Mouse (Mus musculus) retina, adult 2 months (tissue): ENCODE data around the gene Cox5a.

Source experiments
- DNase-seq: peaks from one replicate; pipeline ENCODE4 v3.0.0-alpha.2; 2012; ENCODE audit warnings: low read depth, low spot score

Gene Cox5a

DNA sequence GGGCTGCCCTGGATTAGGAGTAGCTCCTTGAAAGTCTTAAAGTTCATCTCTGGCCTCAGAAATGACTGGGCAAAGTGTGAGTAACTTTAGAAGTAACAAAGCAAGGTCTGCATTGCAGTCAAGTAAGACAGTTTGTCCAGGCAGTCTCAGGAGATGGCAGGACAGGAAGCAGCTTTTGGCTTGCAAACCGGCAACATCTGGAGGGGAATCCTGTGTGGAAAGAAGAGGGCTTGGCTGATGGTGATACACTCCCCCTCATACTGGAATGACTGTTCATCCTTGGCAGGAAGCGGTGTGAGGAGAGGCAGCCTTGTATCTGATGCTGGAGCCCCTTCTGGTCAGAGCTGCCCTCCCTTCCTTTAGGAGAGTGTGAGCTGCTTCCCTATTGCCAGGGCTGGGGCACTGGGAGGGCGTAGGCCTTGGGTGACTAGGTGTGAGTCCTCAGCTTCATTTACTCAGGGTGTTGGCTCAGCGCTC is 41.9 kb downstream of the Cox5a start:
- no peak for DNase-seq

DNA sequence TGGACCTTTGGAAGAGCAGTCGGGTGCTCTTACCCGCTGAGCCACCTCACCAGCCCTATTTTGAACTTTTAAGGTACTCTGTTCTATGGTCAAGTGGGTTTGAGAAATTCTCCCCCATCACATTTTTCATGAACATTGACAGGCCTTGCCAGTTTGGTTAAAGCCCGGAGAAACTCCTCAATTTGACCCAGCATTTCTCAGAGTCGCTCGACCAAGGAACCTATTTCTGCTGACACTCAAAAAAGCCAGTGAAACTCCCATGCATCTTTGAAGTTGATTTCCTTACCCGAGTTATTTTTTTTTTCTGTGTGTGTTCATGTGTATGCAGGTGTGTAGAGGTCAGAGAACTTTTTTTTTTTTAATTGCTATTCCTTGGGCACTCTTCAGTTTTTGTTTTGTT is 43.5 kb downstream of the Cox5a start:
- no peak for DNase-seq

DNA sequence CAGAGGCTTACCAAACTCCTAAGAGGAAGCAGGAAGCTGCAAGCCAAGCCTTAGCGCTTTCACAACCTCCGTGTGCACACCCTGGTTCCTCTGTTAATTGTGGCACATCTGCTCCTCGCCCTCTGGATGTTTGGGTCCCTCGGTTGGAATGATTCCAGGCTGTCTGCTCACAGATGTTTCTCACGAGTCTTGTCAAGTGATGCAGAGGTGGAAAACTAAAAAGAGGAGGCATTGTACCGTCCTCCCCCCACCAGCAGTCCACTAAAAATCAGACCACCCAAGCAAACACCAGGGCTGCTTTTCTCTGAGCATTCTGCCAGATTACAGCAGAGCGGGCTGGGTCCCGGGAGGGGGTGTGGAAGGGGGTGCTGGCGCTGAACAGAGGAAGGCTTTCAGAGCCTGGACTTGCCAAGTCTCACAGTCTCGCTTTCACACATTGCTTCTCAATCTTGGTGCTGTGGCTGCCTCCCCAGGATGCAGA is 44.7 kb downstream of the Cox5a start:
- DNase-seq: no peak

DNA sequence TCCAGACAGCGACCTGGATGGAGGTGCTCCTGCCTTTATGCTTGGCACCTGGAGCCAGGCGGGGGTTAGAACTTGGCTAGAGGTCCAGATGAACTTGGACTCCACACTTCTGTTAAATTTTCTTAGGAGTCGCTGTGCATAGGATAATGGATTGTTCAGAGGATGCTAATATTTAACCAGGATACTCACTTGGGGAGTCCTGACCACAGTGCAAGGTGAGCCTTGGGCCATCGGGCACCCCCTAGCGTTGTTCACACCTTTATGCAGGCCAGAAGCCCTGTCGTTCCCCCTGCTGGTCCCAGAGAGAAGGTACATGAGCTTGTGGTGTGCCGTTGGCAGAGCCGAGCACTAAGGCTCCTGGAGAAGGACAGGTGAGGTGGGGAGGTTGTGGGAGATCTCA is 45.8 kb downstream of the Cox5a start:
- no peak for DNase-seq

DNA sequence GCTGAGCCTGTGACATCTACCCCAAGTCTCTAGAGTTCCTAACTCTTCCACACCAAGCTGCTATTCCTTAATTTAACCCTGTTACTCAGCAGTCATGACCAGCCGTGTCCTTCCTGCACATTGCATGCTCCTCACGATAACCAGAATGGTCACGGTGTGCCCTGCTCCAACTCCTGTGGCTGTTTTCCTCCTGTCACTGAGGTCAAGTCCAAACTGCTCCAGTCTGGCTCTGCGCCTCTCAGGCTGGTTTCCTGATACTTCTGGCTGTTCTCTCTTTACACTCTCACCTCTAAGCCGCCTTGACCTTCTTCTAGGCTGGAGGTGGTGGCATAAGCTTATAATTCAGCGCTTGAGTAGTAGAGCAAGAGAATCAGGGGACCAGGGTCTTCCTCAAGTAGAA is 47.4 kb downstream of the Cox5a start:
- DNase-seq: no peak

DNA sequence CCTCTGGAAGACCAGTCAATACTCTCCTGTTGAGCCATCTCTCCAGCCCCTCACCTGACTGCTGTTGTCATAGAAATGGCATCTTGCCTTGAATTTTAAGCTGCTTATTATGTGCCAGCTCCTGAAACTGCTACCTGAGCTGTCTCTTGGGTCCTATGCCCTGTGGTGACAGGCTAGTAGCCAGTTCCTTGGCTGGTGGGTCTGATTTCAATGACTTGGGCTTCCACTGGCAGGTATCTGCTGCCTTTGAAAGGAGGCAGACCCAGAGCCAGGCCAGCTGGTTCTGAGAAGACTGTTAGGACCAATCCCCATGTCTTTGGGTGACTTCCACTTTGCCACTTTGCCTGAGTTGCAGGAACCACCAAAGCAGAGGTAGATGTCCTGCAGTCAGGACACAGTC is 53.3 kb downstream of the Cox5a start:
- no peak for DNase-seq

DNA sequence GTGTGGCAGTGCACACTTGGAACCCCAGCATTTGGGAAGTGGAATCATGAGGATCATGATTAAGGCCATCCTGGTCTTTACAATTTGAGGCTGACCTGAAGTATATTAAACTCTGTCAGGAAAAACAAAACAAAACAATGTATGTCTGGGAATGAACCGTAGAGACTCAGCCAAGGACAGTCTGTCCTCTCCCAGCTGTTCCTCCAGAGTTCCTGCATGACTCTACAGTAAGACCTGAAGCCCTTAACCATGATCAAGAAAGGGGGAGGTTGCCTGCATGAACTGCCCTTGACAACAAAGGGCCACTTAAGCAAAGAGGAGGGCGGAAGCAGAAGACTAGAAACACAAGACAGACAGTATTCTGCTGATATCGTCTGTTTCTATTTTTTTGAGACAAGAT is 54.5 kb downstream of the Cox5a start:
- no peak for DNase-seq

DNA sequence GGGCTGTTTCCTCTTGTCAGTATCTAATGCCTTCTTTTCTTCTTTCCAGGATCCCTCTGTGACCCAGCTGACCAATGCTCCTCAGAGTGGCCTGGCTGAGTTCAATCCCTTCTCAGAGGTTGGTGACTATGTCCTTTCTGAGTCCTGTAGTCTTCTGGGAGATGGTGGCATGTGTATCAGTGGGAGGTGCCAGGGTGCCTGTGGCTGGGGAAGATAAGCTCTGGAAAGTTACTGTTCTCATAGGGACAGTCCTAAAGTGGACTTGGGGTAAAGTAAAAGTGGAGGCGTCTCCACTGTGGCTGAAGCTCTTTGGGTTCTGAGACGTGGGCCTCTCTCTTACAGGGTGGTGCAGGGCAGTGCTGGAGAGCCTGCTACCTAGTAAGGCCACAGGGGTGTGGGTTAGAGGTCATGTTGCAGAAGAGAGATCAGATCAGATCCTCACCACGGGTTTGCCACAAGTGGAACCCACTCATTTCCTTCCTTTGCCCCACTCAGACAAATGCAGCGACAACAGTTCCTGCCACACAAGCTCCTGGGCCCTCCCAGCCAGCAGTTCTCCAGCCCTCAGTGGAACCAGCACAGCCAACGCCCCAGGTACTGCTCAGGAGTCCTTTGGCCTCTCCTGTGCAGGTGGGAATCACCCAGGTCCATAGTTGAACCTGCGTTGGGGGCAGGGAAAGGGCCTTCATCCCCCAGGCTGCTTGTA is 56.2 kb downstream of the Cox5a start:
- DNase-seq: no peak
